Mouse (Mus musculus) lung, postnatal 0 days (tissue): ENCODE measurements around the gene Dock3. TPM values are rescaled to one million over a fixed set of nuclear protein-coding genes. Genes with fewer than 3 reads are reported as not detected.
"Not testable (repeated sequence)": the region's sequence is repeated elsewhere in the genome, so short reads cannot be mapped to it uniquely, and the experiment has no call there.

Experiments used
- ATAC-seq: fragments of 200-750 bp; cut with Nextera tagmentation; 2 replicates; pipeline ENCODE4 v1.8.0; 2017; ENCODE audit warnings: moderate library complexity
- DNase-seq: peaks from one replicate; pipeline ENCODE4 v3.0.0-alpha.2; 2016; ENCODE audit warnings: low spot score
- H3K27ac ChIP-seq: fragments of 300-500 bp; sonication (generic); 2 replicates; pipeline ENCODE4 v1.5.1; 2014; ENCODE audit warnings: antibody characterized with exemption, mild to moderate bottlenecking, low read length, mixed read lengths
- H3K27me3 ChIP-seq: fragments of 300-500 bp; sonication (generic); replicated peaks from 2 replicates; pipeline ENCODE4 v1.6.1; 2014; ENCODE audit warnings: low read length, mixed read lengths; ENCODE audit not compliant: insufficient read depth
- H3K36me3 ChIP-seq: fragments of 300-500 bp; sonication (generic); 2 replicates; pipeline ENCODE4 v1.6.1; 2014; ENCODE audit warnings: low read length, mixed read lengths; ENCODE audit not compliant: insufficient read depth
- H3K4me1 ChIP-seq: fragments of 300-500 bp; sonication (generic); 2 replicates; pipeline ENCODE4 v1.6.1; 2014; ENCODE audit warnings: antibody characterized with exemption, low read depth, low read length, mixed read lengths; ENCODE audit not compliant: insufficient read depth
- H3K4me2 ChIP-seq: fragments of 300-500 bp; sonication (generic); replicated peaks from 2 replicates; pipeline ENCODE4 v1.6.1; 2014; ENCODE audit warnings: low read depth, mild to moderate bottlenecking, low read length, moderate library complexity, mixed read lengths
- H3K4me3 ChIP-seq: fragments of 300-500 bp; sonication (generic); 2 replicates; pipeline ENCODE4 v1.5.1; 2014; ENCODE audit warnings: low read depth, low read length
- H3K9ac ChIP-seq: fragments of 300-500 bp; sonication (generic); replicated peaks from 2 replicates; pipeline ENCODE4 v1.6.1; 2014; ENCODE audit warnings: low read depth, mild to moderate bottlenecking
- H3K9me3 ChIP-seq: fragments of 300-500 bp; sonication (generic); 2 replicates; pipeline ENCODE4 v1.6.1; 2016; ENCODE audit warnings: low read length, mixed read lengths
- CTCF ChIP-seq: IDR thresholded peaks from 2 replicates; pipeline ENCODE4 v1.5.1; 2016; ENCODE audit warnings: antibody characterized with exemption, mild to moderate bottlenecking
- EP300 ChIP-seq: IDR thresholded peaks from 2 replicates; pipeline ENCODE4 v1.6.1; 2016; ENCODE audit warnings: antibody characterized with exemption, mild to moderate bottlenecking, control low read depth
- WGBS: fragments of 180-500 bp; shearing (Covaris S2); extraction: QIAGEN DNeasy Blood & Tissue Kit; methylation state at CpG from one replicate; pipeline ENCODE4 v1.1.7; 2014; 5-methylcytosine and 5-hydroxymethylcytosine counted together
- polyA plus RNA-seq: library from polyadenylated mRNA; unstranded; fragments of >200 nt; fragmentation: Nextera tagmentation; extraction: Ambion mirVana; gene quantifications from 2 replicates; pipeline ENCODE4 v1.2.1, GENCODE M21; 2015

Gene Dock3
- polyA plus RNA-seq, 1 experiment from 2014 or later, result 0.08 TPM

- DNase-seq, result no peak
- TF ChIP-seq CTCF (no peak), EP300 (no peak)
- 44% methylated on average over 3 of the region's 3 CpGs for WGBS
Measured at GRCm38 (mm10) chr9:107112791-107113190, 118.9 kb downstream of the Dock3 start.

GRCm38 (mm10) chr9:107112056-107112455 lies 119.7 kb downstream of the Dock3 start:
- H3K9ac ChIP-seq, result no peak overlapping the region
- ATAC-seq, result no peak

More at GRCm38 (mm10) chr9:107112791-107113190, 118.9 kb downstream of the Dock3 start:
- no peaks in the 10 kb centered on the region for H3K4me1 ChIP-seq
- no peak overlapping the region for H3K9ac ChIP-seq
- no peak overlapping the region for H3K4me2 ChIP-seq
- no peaks in the 10 kb centered on the region for H3K36me3 ChIP-seq
- ATAC-seq, result no peak
- H3K4me3 ChIP-seq, result no peak overlapping the region
- H3K27me3 ChIP-seq, result no peaks in the 10 kb centered on the region
- no peaks in the 10 kb centered on the region for H3K9me3 ChIP-seq
- H3K27ac ChIP-seq, result no peak overlapping the region

GRCm38 (mm10) chr9:107099487-107099886 lies 132.2 kb downstream of the Dock3 start:
- Histone ChIP-seq H3K36me3 (no peaks in the 10 kb centered on the region), H3K4me2 (no peak overlapping the region), H3K27ac (no peak overlapping the region), H3K9ac (no peak overlapping the region), H3K4me1 (no peaks in the 10 kb centered on the region), H3K4me3 (no peak overlapping the region), H3K9me3 (no peaks in the 10 kb centered on the region), H3K27me3 (no peaks in the 10 kb centered on the region)
- no peak for ATAC-seq
- 60% methylated on average over 6 of the region's 6 CpGs for WGBS
- DNase-seq, result no peak
- no peak for TF ChIP-seq CTCF
- TF ChIP-seq EP300, result no peak

More at GRCm38 (mm10) chr9:107112056-107112455, 119.7 kb downstream of the Dock3 start:
- H3K4me2 ChIP-seq, result no peak overlapping the region
- no peaks in the 10 kb centered on the region for H3K9me3 ChIP-seq
- no peaks in the 10 kb centered on the region for H3K27me3 ChIP-seq
- H3K4me3 ChIP-seq, result no peak overlapping the region
- no peak for TF ChIP-seq EP300
- TF ChIP-seq CTCF, result no peak
- no peak for DNase-seq
- no peaks in the 10 kb centered on the region for H3K36me3 ChIP-seq
- no peak overlapping the region for H3K27ac ChIP-seq
- no peaks in the 10 kb centered on the region for H3K4me1 ChIP-seq
- 30% methylated on average over 2 of the region's 2 CpGs for WGBS

- not testable (repeated sequence) for H3K27me3 ChIP-seq, H3K4me2 ChIP-seq, H3K9ac ChIP-seq, H3K4me1 ChIP-seq, H3K4me3 ChIP-seq, H3K9me3 ChIP-seq, ATAC-seq, H3K36me3 ChIP-seq, H3K27ac ChIP-seq, DNase-seq
- WGBS, result 54% methylated on average over 17 of the region's 17 CpGs
Measured at GRCm38 (mm10) chr9:107089451-107089850, 142.3 kb downstream of the Dock3 start.

GRCm38 (mm10) chr9:107087531-107087930 lies 144.2 kb downstream of the Dock3 start:
- Histone ChIP-seq H3K36me3 (no peaks in the 10 kb centered on the region), H3K27me3 (no peaks in the 10 kb centered on the region), H3K4me1 (no peaks in the 10 kb centered on the region), H3K27ac (no peak overlapping the region), H3K9me3 (no peaks in the 10 kb centered on the region), H3K9ac (no peak overlapping the region), H3K4me3 (no peak overlapping the region), H3K4me2 (no peak overlapping the region)
- TF ChIP-seq CTCF (no peak), EP300 (no peak)
- no peak for ATAC-seq
- no peak for DNase-seq
- WGBS, result 51% methylated on average over 2 of the region's 2 CpGs

- H3K9me3 ChIP-seq, result no peaks in the 10 kb centered on the region
- no peak overlapping the region for H3K27ac ChIP-seq
- no peaks in the 10 kb centered on the region for H3K27me3 ChIP-seq
- no peak overlapping the region for H3K4me2 ChIP-seq
- no peaks in the 10 kb centered on the region for H3K36me3 ChIP-seq
- H3K9ac ChIP-seq, result no peak overlapping the region
- no peak overlapping the region for H3K4me3 ChIP-seq
- H3K4me1 ChIP-seq, result no peaks in the 10 kb centered on the region
- ATAC-seq (no peak), DNase-seq (no peak)
- 79% methylated on average over 2 of the region's 2 CpGs for WGBS
- TF ChIP-seq CTCF, result no peak
- TF ChIP-seq EP300, result no peak
Measured at GRCm38 (mm10) chr9:107037947-107038346, 193.8 kb downstream of the Dock3 start.

GRCm38 (mm10) chr9:107027586-107027985 lies 204.1 kb downstream of the Dock3 start:
- no peak overlapping the region for H3K4me2 ChIP-seq
- no peaks in the 10 kb centered on the region for H3K9me3 ChIP-seq
- H3K9ac ChIP-seq, result no peak overlapping the region
- H3K36me3 ChIP-seq, result no peaks in the 10 kb centered on the region
- DNase-seq (no peak), ATAC-seq (no peak)
- no peak overlapping the region for H3K27ac ChIP-seq
- TF ChIP-seq EP300 (no peak), CTCF (no peak)
- 66% methylated on average over 2 of the region's 2 CpGs for WGBS
- no peak overlapping the region for H3K4me3 ChIP-seq
- no peaks in the 10 kb centered on the region for H3K27me3 ChIP-seq
- H3K4me1 ChIP-seq, result no peaks in the 10 kb centered on the region
